Comparison of ENCODE assay signal across 14 mouse cellular contexts in the genomic region with DNA sequence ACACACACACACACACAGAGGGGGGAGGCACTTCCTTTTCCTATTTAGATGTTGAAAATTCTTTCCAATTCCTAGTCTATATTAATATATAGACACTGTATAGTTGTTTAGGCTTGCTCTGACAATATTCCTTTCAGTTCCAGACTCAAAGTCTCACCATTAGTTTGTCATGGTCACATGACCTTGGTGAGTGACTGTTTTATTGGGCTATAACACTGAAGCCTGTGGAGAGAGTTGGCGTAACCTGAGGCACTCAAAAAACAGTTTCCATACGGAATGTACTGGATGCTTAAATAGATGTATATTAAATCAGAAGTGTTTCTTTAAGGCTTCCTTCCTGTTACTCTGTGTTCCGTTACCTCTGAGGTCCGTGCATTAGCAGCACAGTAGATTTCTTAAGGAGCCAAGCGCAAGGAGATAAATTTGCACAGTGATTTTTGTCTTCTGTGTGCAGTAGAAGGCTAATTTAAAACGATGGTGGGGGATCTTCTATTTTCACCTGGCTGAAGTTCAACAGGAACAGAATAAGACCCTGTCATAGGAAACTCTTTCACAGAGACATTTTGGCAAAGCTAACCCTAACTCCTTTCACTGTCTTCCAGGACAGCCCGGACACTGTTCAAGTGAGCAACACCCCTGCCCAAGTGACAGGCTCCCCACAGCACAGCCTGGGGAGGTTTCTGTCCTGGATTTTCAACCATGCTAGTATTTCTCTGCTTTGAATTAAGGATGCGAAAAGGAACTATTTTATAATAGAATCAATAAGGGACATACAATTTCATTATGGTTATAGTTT.
DNase-seq lines count a peak whose midpoint lies in the region; ATAC-seq and TF ChIP-seq lines count a peak whose summit lies in the region.
"Had no signal": no experiment of that assay in that cellular context is flagged by ENCODE, and none has a peak within 500 bp of the region (broad histone marks: within the 10 kb centered on the region; RNA-seq: fewer than 3 reads in every experiment).

No protein-coding gene starts in this region.

- DNase-seq in heart, postnatal 25 days (ENCODE audit: low spot score) = no peak
- DNase-seq in layer of hippocampus, adult 2 months (ENCODE audit: low spot score in 2 of 2) = no peak
- no peak for DNase-seq in layer of hippocampus, postnatal 25 days (ENCODE audit: extremely low spot score in 1 of 2, low spot score in 1 of 2)
- peak; percentile 78 for DNase-seq in limb, embryonic 14.5 days (ENCODE audit: low spot score)
- DNase-seq in cerebellum, postnatal 36 days = no peak
- no peak for DNase-seq in liver, embryonic 11.5 days (ENCODE audit: low spot score)
- DNase-seq: adrenal gland, postnatal 25 days; kidney, adult 8-10 months; lung, postnatal 36 days; right cerebral cortex, postnatal 14 days; thymus, postnatal 25 days had no signal

- no peaks in the 10 kb centered on the region for H3K27me3 ChIP-seq in heart, embryonic 13.5 days (replicated peaks)
- H3K27me3 ChIP-seq in embryonic facial prominence, embryonic 15.5 days = no peaks in the 10 kb centered on the region
- H3K27me3 ChIP-seq in limb, embryonic 14.5 days (ENCODE audit: control insufficient read depth, insufficient read depth, low read length) = no peaks in the 10 kb centered on the region
- no peaks in the 10 kb centered on the region for H3K27me3 ChIP-seq in liver, embryonic 11.5 days (replicated peaks; ENCODE audit: control insufficient read depth, insufficient read depth, low read length)
- H3K27me3 ChIP-seq: liver, embryonic 12.5 days had no signal

- intact Hi-C loops in heart, postnatal 25 days (cut with DNase I) = loop anchor here (2.0 to 10.0 kb wide), 6 partner anchors 100 to 596 kb away; no protein-coding TSS in a partner anchor

- WGBS in heart, embryonic 13.5 days = 66% methylated on average over 8 of the region's 8 CpGs
- WGBS in embryonic facial prominence, embryonic 15.5 days = 43% methylated on average over 8 of the region's 8 CpGs
- WGBS in limb, embryonic 14.5 days = 20% methylated on average over 8 of the region's 8 CpGs
- 74% methylated on average over 8 of the region's 8 CpGs for WGBS in liver, embryonic 11.5 days

- no peak for TF ChIP-seq POLR2A in limb, embryonic 14.5 days (IDR thresholded peaks at IDR 0.05; ENCODE audit: borderline replicate concordance, extremely low read depth, insufficient read depth, insufficient read length)

- no peak for ATAC-seq in heart, embryonic 13.5 days (ENCODE audit: extremely low read depth, insufficient number of reproducible peaks, low FRiP score, low TSS enrichment)
- no peak for ATAC-seq in embryonic facial prominence, embryonic 15.5 days (ENCODE audit: insufficient number of reproducible peaks, low FRiP score, low TSS enrichment, low read depth)
- ATAC-seq in limb, embryonic 14.5 days (ENCODE audit: low FRiP score, low read depth) = peak; percentile 86
- no peak for ATAC-seq in liver, embryonic 11.5 days (replicated peaks; ENCODE audit: low FRiP score)
- ATAC-seq: liver, embryonic 12.5 days had no signal

- peak overlapping the region; percentile 33; the same call in 1 of the 2 replicates for H3K9ac ChIP-seq in heart, embryonic 13.5 days
- H3K9ac ChIP-seq in embryonic facial prominence, embryonic 15.5 days = no peak overlapping the region
- H3K9ac ChIP-seq in limb, embryonic 14.5 days (ENCODE audit: low read depth, low read length, severe bottlenecking) = no peak overlapping the region
- no peak overlapping the region for H3K9ac ChIP-seq in liver, embryonic 11.5 days (ENCODE audit: low read depth, low read length)
- H3K9ac ChIP-seq: liver, embryonic 12.5 days had no signal

- no peaks in the 10 kb centered on the region for H3K9me3 ChIP-seq in heart, embryonic 13.5 days
- H3K9me3 ChIP-seq in embryonic facial prominence, embryonic 15.5 days (replicated peaks) = no peaks in the 10 kb centered on the region
- no peaks in the 10 kb centered on the region for H3K9me3 ChIP-seq in limb, embryonic 14.5 days (ENCODE audit: control insufficient read depth, low read length)
- H3K9me3 ChIP-seq in liver, embryonic 11.5 days (ENCODE audit: control insufficient read depth, low read length) = no peaks in the 10 kb centered on the region
- H3K9me3 ChIP-seq: liver, embryonic 12.5 days had no signal

- H3K4me2 ChIP-seq in heart, embryonic 13.5 days = no peak overlapping the region
- H3K4me2 ChIP-seq in embryonic facial prominence, embryonic 15.5 days (replicated peaks) = 0 out of 2 replicates have a peak overlapping the region, but pooled peaks have one; percentile 8
- H3K4me2 ChIP-seq in limb, embryonic 14.5 days (replicated peaks; ENCODE audit: low read depth, low read length, severe bottlenecking) = no peak overlapping the region; the same call in 1 of the 2 replicates
- no peak overlapping the region for H3K4me2 ChIP-seq in liver, embryonic 11.5 days
- H3K4me2 ChIP-seq: liver, embryonic 12.5 days had no signal

- H3K27ac ChIP-seq in heart, embryonic 13.5 days (replicated peaks) = 0 out of 2 replicates have a peak overlapping the region, but pooled peaks have one; percentile 12
- peak overlapping the region; percentile 76 for H3K27ac ChIP-seq in layer of hippocampus, adult 2 months
- H3K27ac ChIP-seq in embryonic facial prominence, embryonic 15.5 days (replicated peaks) = 0 out of 2 replicates have a peak overlapping the region, but pooled peaks have one; percentile 28
- H3K27ac ChIP-seq in limb, embryonic 14.5 days (replicated peaks; ENCODE audit: low read depth, low read length) = no peak overlapping the region
- no peak overlapping the region for H3K27ac ChIP-seq in liver, embryonic 11.5 days (ENCODE audit: low read depth, low read length)
- H3K27ac ChIP-seq: liver, embryonic 12.5 days had no signal

- no peaks in the 10 kb centered on the region for H3K36me3 ChIP-seq in heart, embryonic 13.5 days
- H3K36me3 ChIP-seq in embryonic facial prominence, embryonic 15.5 days = no peaks in the 10 kb centered on the region
- H3K36me3 ChIP-seq in limb, embryonic 14.5 days (ENCODE audit: control insufficient read depth, insufficient read depth, low read length) = no peaks in the 10 kb centered on the region
- H3K36me3 ChIP-seq in liver, embryonic 11.5 days (ENCODE audit: control insufficient read depth, insufficient read depth, low read length) = no peaks in the 10 kb centered on the region
- H3K36me3 ChIP-seq: liver, embryonic 12.5 days had no signal

- no peak for TF ChIP-seq CTCF in layer of hippocampus, adult 2 months (conservative IDR thresholded peaks at IDR 0.05)

- peaks cover 67% of the 10 kb centered on the region for H3K4me1 ChIP-seq in heart, embryonic 13.5 days
- H3K4me1 ChIP-seq in embryonic facial prominence, embryonic 15.5 days = peaks cover 10% of the 10 kb centered on the region
- peaks cover 38% of the 10 kb centered on the region for H3K4me1 ChIP-seq in limb, embryonic 14.5 days (ENCODE audit: control insufficient read depth, insufficient read depth, low read length)
- peaks cover 6% of the 10 kb centered on the region; the same call in 1 of the 2 replicates for H3K4me1 ChIP-seq in liver, embryonic 11.5 days (replicated peaks; ENCODE audit: control insufficient read depth, insufficient read depth, low read length)
- H3K4me1 ChIP-seq: liver, embryonic 12.5 days had no signal

- H3K4me3 ChIP-seq in heart, embryonic 13.5 days = no peak overlapping the region
- no peak overlapping the region for H3K4me3 ChIP-seq in layer of hippocampus, adult 2 months
- no peak overlapping the region for H3K4me3 ChIP-seq in embryonic facial prominence, embryonic 15.5 days (replicated peaks)
- H3K4me3 ChIP-seq in limb, embryonic 14.5 days (replicated peaks; ENCODE audit: low read length) = no peak overlapping the region
- H3K4me3 ChIP-seq in liver, embryonic 11.5 days (ENCODE audit: low read depth, low read length) = no peak overlapping the region
- H3K4me3 ChIP-seq: liver, embryonic 12.5 days had no signal

Comparison
In these comparisons a context has a peak if more than half of its experiments do, and no peak if none do; other contexts are left out.
1. H3K27ac ChIP-seq: peak in heart, embryonic 13.5 days (single experiment), layer of hippocampus, adult 2 months (single experiment) and embryonic facial prominence, embryonic 15.5 days (single experiment); none in limb, embryonic 14.5 days (single experiment) and liver, embryonic 11.5 days (single experiment).